Mouse (Mus musculus) stomach, postnatal 0 days (tissue): ENCODE measurements at regions not wholly inside any gene's neighbourhood (a gene's known extent, or its start where the extent isn't known, plus 50 kb on each side); places are given as distances from the start of the nearest gene placed in this dataset.

Experiments used
- CTCF ChIP-seq: IDR thresholded peaks from 2 replicates; pipeline ENCODE4 v1.5.1; 2016; ENCODE audit warnings: antibody characterized with exemption, low read depth, mild to moderate bottlenecking, moderate library complexity
- EP300 ChIP-seq: optimal IDR thresholded peaks from 2 replicates; pipeline ENCODE3; 2016; ENCODE audit warnings: antibody characterized with exemption

DNA sequence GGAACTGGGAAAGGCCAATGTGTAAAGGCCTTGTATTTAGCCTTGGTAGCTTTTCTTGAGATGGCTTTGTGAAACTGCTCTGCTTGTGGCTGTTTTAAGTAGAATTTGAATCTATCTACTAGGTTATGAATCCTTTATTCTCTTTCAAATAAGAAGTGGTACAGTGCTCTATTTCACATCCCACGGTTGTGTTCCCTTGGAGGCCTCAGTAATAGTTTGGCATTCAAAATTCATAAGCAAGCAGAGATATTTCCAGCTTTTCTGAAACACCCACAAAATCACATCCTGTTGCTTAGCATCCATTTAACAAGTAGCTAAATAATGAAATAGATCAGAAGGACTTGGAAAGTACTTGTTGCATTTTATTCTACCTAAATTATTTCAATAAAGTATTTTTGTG is 298.8 kb upstream of the Dab2 start:
- no peak for TF ChIP-seq CTCF
- no peak for TF ChIP-seq EP300
